Mouse (Mus musculus) cortical plate, adult 2 months (tissue): Measurements from ENCODE around the gene Scarb2.

ENCODE experiments used
- CTCF ChIP-seq: fragments of 200-500 bp; IDR thresholded peaks from 2 replicates; pipeline ENCODE4 v1.5.1; 2011; ENCODE audit warnings: mild to moderate bottlenecking, control low read depth, low read length; ENCODE audit not compliant: insufficient read depth; ENCODE audit errors: extremely low read depth
- POLR2A ChIP-seq: fragments of 200-500 bp; IDR thresholded peaks from 2 replicates; pipeline ENCODE4 v1.6.1; 2011; ENCODE audit warnings: mild to moderate bottlenecking, low read length, control low read depth; ENCODE audit not compliant: insufficient read depth; ENCODE audit errors: extremely low read depth

- TF ChIP-seq CTCF (no peak), POLR2A (no peak)
Measured at GRCm38 (mm10) chr5:92446736-92447135, 59.9 kb downstream of the Scarb2 start.
